Mouse (Mus musculus) CH12.LX (cell line): Measurements from ENCODE around the gene Cops2. TPM values are rescaled to one million over a fixed set of nuclear protein-coding genes. Genes with fewer than 3 reads are reported as not detected.

ENCODE experiments used
- DNase-seq: peaks from one replicate; pipeline ENCODE4 v3.0.0-alpha.2; 2013; ENCODE audit errors: extremely low read depth
- H3K27ac ChIP-seq: 2 replicates; pipeline ENCODE4 v1.5.1; 2012; ENCODE audit warnings: low read depth, mild to moderate bottlenecking, control low read depth, moderate library complexity; ENCODE audit not compliant: insufficient read depth
- H3K27me3 ChIP-seq: replicated peaks from 2 replicates; pipeline ENCODE3; 2012; ENCODE audit warnings: inconsistent platforms
- H3K36me3 ChIP-seq, 2 experiments: replicated peaks in 1 of 2; 2 replicates each; pipeline versions ENCODE3 to v1.6.1; 2012; ENCODE audit warnings: inconsistent platforms in 1 of 2, low read length in 1 of 2, mild to moderate bottlenecking in 1 of 2, mixed read lengths in 1 of 2, moderate library complexity in 1 of 2; ENCODE audit not compliant: control insufficient read depth in 1 of 2, insufficient read depth in 1 of 2
- H3K4me1 ChIP-seq, 2 experiments: 2 replicates each; pipeline ENCODE4 v1.6.1; 2012; ENCODE audit warnings: inconsistent platforms in 1 of 2, moderate library complexity in 1 of 2; ENCODE audit not compliant: insufficient read depth in 2 of 2, control insufficient read depth in 1 of 2
- H3K4me2 ChIP-seq: 2 replicates; pipeline ENCODE4 v1.6.1; 2012; ENCODE audit warnings: low read depth, mild to moderate bottlenecking, control low read depth; ENCODE audit not compliant: poor library complexity, insufficient read depth, severe bottlenecking
- H3K4me3 ChIP-seq, 3 experiments: fragments of 150-350 bp in 1 of 3; sonication (generic) in 1 of 3; replicated peaks in 1 of 3; 2 replicates each; pipeline versions ENCODE3 to v1.5.1; 2011 to 2012; ENCODE audit warnings: low read depth in 2 of 3, low read length in 2 of 3, mild to moderate bottlenecking in 2 of 3, moderate library complexity in 2 of 3, control low read depth in 1 of 3, improper control_type of control experiment in 1 of 3, inconsistent platforms in 1 of 3, mixed read lengths in 1 of 3; ENCODE audit not compliant: poor library complexity in 1 of 3
- H3K79me2 ChIP-seq: replicated peaks from 2 replicates; pipeline ENCODE4 v1.6.1; 2012; ENCODE audit warnings: mild to moderate bottlenecking, moderate library complexity; ENCODE audit not compliant: control insufficient read depth, poor library complexity, insufficient read depth, severe bottlenecking; ENCODE audit errors: extremely low read depth
- H3K9ac ChIP-seq: 2 replicates; pipeline ENCODE4 v1.6.1; 2012; ENCODE audit warnings: low read depth, mild to moderate bottlenecking, control low read depth, moderate library complexity; ENCODE audit not compliant: insufficient read depth
- H3K9me3 ChIP-seq: replicated peaks from 2 replicates; pipeline ENCODE3; 2012; ENCODE audit warnings: low read length, inconsistent platforms, mixed read lengths
- BHLHE40 ChIP-seq: IDR thresholded peaks from 2 replicates; pipeline ENCODE4 v1.6.1; 2011; ENCODE audit warnings: mild to moderate bottlenecking, low read depth, low read length, improper control_type of control experiment
- CHD2 ChIP-seq: IDR thresholded peaks from 2 replicates; pipeline ENCODE4 v1.6.1; 2011; ENCODE audit warnings: low read length, improper control_type of control experiment
- E2F4 ChIP-seq: IDR thresholded peaks from 2 replicates; pipeline ENCODE4 v1.6.1; 2011; ENCODE audit warnings: low read depth, low read length, improper control_type of control experiment; ENCODE audit not compliant: insufficient replicate concordance
- EP300 ChIP-seq: IDR thresholded peaks from 2 replicates; pipeline ENCODE4 v1.6.1; 2011; ENCODE audit warnings: low read length, improper control_type of control experiment
- ETS1 ChIP-seq: conservative IDR thresholded peaks from 2 replicates; pipeline ENCODE4 v1.6.1; 2012; ENCODE audit warnings: low read depth, mild to moderate bottlenecking, inconsistent platforms, low read length, improper control_type of control experiment, moderate library complexity
- GABPA ChIP-seq: IDR thresholded peaks from 2 replicates; pipeline ENCODE4 v1.6.1; 2012; ENCODE audit warnings: low read depth, low read length, improper control_type of control experiment, inconsistent platforms; ENCODE audit not compliant: insufficient replicate concordance
- HCFC1 ChIP-seq: IDR thresholded peaks from 2 replicates; pipeline ENCODE4 v1.6.1; 2012; ENCODE audit warnings: low read depth, mild to moderate bottlenecking, inconsistent platforms, low read length, improper control_type of control experiment
- JUN ChIP-seq: IDR thresholded peaks from 2 replicates; pipeline ENCODE4 v1.6.1; 2011; ENCODE audit warnings: low read depth, mild to moderate bottlenecking, low read length, improper control_type of control experiment, moderate library complexity; ENCODE audit not compliant: insufficient read depth
- MAFK ChIP-seq: IDR thresholded peaks from 2 replicates; pipeline ENCODE4 v1.6.1; 2011; ENCODE audit warnings: low read length, improper control_type of control experiment; ENCODE audit not compliant: insufficient replicate concordance
- MAX ChIP-seq: IDR thresholded peaks from 2 replicates; pipeline ENCODE4 v1.6.1; 2011; ENCODE audit warnings: low read length, improper control_type of control experiment
- MAZ ChIP-seq: IDR thresholded peaks from 2 replicates; pipeline ENCODE4 v1.6.1; 2012; ENCODE audit warnings: low read depth, mild to moderate bottlenecking, inconsistent platforms, low read length, improper control_type of control experiment, moderate library complexity
- NELFE ChIP-seq: IDR thresholded peaks from 2 replicates; pipeline ENCODE4 v1.6.1; 2011; ENCODE audit warnings: low read depth, low read length, improper control_type of control experiment
- POLR2A ChIP-seq: IDR thresholded peaks from 2 replicates; pipeline ENCODE4 v1.6.1; 2011; ENCODE audit warnings: low read depth, mild to moderate bottlenecking, improper control_type of control experiment, low read length
- SMC3 ChIP-seq: IDR thresholded peaks from 2 replicates; pipeline ENCODE4 v1.6.1; 2011; ENCODE audit warnings: low read depth, low read length, improper control_type of control experiment
- TBP ChIP-seq: conservative IDR thresholded peaks from 2 replicates; pipeline ENCODE4 v1.6.1; 2011; ENCODE audit warnings: low read depth, low read length, improper control_type of control experiment
- TCF12 ChIP-seq: IDR thresholded peaks from 2 replicates; pipeline ENCODE4 v1.6.1; 2014; ENCODE audit warnings: low read depth, mild to moderate bottlenecking, inconsistent platforms, low read length, improper control_type of control experiment
- USF1 ChIP-seq: IDR thresholded peaks from 2 replicates; pipeline ENCODE4 v1.6.1; 2014; ENCODE audit warnings: low read depth, mild to moderate bottlenecking, inconsistent platforms, low read length, improper control_type of control experiment
- ZKSCAN1 ChIP-seq: IDR thresholded peaks from 2 replicates; pipeline ENCODE4 v1.6.1; 2012; ENCODE audit warnings: low read depth, inconsistent platforms, low read length, improper control_type of control experiment, borderline replicate concordance
- ZNF384 ChIP-seq: IDR thresholded peaks from 2 replicates; pipeline ENCODE4 v1.6.1; 2012; ENCODE audit warnings: low read depth, low read length, improper control_type of control experiment, inconsistent platforms
- dilution Hi-C: fragments of 300-500 bp; cut with MboI; formaldehyde crosslinking; loops from 2 replicates; pipeline ENCODE4 v1.14.3; 2020; ENCODE audit warnings: low sequenced_read_pairs; ENCODE audit not compliant: extremely low pct_unique_long_range_greater_than_20kb, extremely low pct_ligation_motif_present
- in situ Hi-C: fragments of 300-500 bp; cut with MboI; formaldehyde crosslinking; loops from 3 replicates; pipeline ENCODE4 v1.14.3; 2019; ENCODE audit warnings: low sequenced_read_pairs, low pct_ligation_motif_present, low pct_unique_long_range_greater_than_20kb, mixed read lengths
- polyA plus RNA-seq: library from polyadenylated mRNA; unstranded; fragments of >175 nt; gene quantifications from 2 replicates; pipeline ENCODE4 v1.2.1, GENCODE M21; 2012; ENCODE audit warnings: low read depth; ENCODE audit not compliant: insufficient read length
- total RNA-seq, 2 experiments: library from RNA; depleted of rRNA; stranded (reverse); fragments of 300-350 nt in 1 of 2; fragments of >200 nt in 1 of 2; gene quantifications; 2 replicates each; pipeline ENCODE4 v1.2.3; 2012 to 2014

Cops2 gene
- total and polyA plus RNA-seq, 3 experiments = 63.5 to 313 (median 124) TPM

DNA sequence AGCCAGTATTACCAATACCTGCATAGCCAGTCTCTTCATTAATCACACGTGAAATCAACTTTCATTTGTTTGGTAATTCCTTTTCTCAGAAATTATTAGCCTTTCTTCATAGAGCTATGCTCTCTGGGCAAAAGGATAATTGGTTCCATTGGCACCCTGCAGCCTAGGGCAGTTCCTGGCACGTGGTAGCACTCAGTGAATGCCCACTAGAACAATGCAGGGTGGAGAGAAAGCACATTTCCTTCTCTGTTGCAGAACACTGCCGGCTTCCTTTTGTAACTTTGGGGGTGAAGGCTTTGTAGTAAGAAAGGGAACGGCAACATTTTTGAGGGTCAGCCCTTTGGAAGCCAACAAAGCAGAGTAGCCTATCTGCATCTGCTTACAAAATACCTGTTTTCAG is 32.7 kb downstream of the Cops2 start (continued):
- TF ChIP-seq HCFC1 = no peak

DNA sequence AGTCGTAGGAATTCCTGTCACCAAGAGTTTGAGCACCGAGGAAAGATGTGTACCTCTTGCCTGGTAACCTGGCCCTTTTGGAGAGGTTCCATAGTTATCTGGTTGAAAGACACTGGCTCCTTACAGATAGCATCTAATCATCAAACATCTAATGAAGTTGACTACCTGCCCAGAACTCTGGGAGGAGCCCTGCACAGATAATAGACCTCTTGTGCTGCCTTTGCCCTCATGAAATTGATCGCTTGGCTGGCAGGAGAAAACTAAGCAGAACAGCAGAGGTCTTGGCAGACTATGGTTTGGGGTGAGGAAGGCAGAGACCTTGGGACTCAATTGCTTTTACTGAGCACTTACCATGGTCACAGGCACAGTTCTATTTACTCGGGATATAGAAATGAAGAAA is 38.5 kb downstream of the Cops2 start:
- in situ Hi-C loops (no loop called here), dilution Hi-C loops (no loop called here)
- TF ChIP-seq TCF12 (no peak), TBP (no peak), GABPA (no peak), POLR2A (no peak), NELFE (no peak), ZKSCAN1 (no peak), E2F4 (no peak), BHLHE40 (no peak), MAFK (no peak), ZNF384 (no peak), SMC3 (no peak)
- Histone ChIP-seq H3K27me3 (no peaks in the 10 kb centered on the region), H3K4me2 (no peak overlapping the region), H3K4me1 (no peaks in the 10 kb centered on the region), H3K36me3 (no peaks in the 10 kb centered on the region), H3K27ac (no peak overlapping the region), H3K4me3 (no peak overlapping the region), H3K79me2 (no peaks in the 10 kb centered on the region), H3K9me3 (no peaks in the 10 kb centered on the region), H3K9ac (no peak overlapping the region)
- DNase-seq = no peak

DNA sequence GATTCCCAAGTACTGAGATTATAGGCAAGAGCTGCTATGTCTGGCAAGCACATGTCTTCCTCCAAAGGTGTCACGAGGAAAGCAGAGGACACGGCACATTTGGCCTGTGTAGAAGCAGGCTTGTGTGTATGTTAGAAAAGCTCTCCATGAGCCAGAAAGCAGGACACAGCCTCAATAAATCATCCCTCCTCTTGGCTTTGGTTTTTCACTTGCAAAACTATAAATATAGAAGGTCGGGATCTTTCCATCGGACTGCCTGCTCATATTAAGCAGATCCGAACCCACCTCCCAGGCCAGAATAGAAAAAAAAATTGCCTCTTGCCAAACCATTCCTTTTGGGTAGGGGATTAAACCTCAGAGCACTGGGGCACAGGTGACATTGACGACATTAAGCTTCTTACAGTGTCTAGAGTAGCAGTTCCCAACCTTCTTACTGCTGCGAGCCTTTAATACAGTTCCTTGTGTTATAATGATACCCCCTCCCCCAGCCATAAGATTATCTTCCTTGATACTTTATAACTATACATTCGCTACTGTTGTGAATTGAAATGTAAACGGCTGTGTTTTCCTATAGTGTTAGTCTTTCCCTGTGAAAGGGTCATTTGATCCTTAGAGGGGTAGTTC is 44.9 kb downstream of the Cops2 start:
- in situ Hi-C loops (no loop called here), dilution Hi-C loops (no loop called here)
- Histone ChIP-seq H3K27me3 (no peaks in the 10 kb centered on the region), H3K4me1 (no peaks in the 10 kb centered on the region; a peak in 1 of 4 replicates), H3K27ac (no peak overlapping the region), H3K4me2 (no peak overlapping the region), H3K4me3 (no peak overlapping the region), H3K9ac (no peak overlapping the region), H3K79me2 (no peaks in the 10 kb centered on the region), H3K36me3 (no peaks in the 10 kb centered on the region), H3K9me3 (no peaks in the 10 kb centered on the region)
- DNase-seq = no peak
- TF ChIP-seq ETS1 (no peak), NELFE (no peak), MAX (no peak), CHD2 (no peak), USF1 (no peak), E2F4 (no peak), HCFC1 (no peak), MAZ (no peak), POLR2A (no peak), EP300 (no peak), JUN (no peak)
